Comparison of ENCODE assay signal across 8 mouse cellular contexts in the genomic region with DNA sequence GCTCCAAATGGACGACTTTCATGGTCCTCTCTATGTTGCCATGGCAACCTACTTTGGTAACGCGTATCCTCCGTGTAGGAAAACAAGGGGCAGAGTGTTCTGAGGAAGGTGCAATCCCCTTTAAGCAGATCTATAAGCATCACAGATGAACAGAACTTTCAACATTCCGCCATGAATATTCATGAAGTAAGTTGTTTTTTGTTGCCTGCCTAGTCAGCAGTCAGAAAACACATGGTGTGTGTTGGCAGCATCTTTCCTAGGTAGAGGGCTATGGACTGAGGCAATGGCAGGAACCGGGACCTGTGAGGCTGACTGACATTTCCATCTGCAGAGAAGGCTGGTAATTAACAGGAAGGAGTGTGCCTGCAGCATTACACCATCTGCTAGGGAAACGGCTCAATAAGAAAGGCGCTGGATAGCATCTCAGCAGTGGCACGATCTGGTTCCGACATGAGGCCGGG.
DNase-seq lines count a peak whose midpoint lies in the region.

No protein-coding gene starts in this region.

- no peaks in the 10 kb centered on the region for H3K9me3 ChIP-seq in hindbrain, embryonic 10.5 days

- 55% methylated on average over 11 of the region's 11 CpGs for WGBS in hindbrain, embryonic 10.5 days

- peaks cover 13% of the 10 kb centered on the region for H3K4me1 ChIP-seq in hindbrain, embryonic 10.5 days (replicated peaks)

- H3K27ac ChIP-seq in hindbrain, embryonic 10.5 days: peak overlapping the region; percentile 35; the same call in 1 of the 2 replicates

- peak; percentile 49 for DNase-seq in embryo, embryonic 11 days
- peak; percentile 35 for DNase-seq in hindbrain, embryonic 10.5 days (ENCODE audit: low spot score)
- DNase-seq in left cerebral cortex, postnatal 25 days (ENCODE audit: low spot score in 2 of 2): peak; percentile 66 to 81
- DNase-seq in right cerebral cortex, postnatal 14 days: peak; percentile 33
- no peak for DNase-seq in adrenal gland, postnatal 4 days (ENCODE audit: low spot score in 2 of 2)
- DNase-seq in gastrocnemius, adult 8-10 months (ENCODE audit: low spot score in 2 of 2): no peak
- DNase-seq in heart, postnatal 36 days: no peak
- DNase-seq in urinary bladder, postnatal 4 days (ENCODE audit: low spot score in 2 of 2): no peak

- H3K36me3 ChIP-seq in hindbrain, embryonic 10.5 days: no peaks in the 10 kb centered on the region

- no peaks in the 10 kb centered on the region for H3K27me3 ChIP-seq in hindbrain, embryonic 10.5 days (ENCODE audit: insufficient read depth, poor library complexity, severe bottlenecking)

- intact Hi-C loops in left cerebral cortex, postnatal 25 days (cut with DNase I): no loop called here
- intact Hi-C loops in heart, postnatal 36 days (cut with DNase I): no loop called here

- H3K4me3 ChIP-seq in hindbrain, embryonic 10.5 days: no peak overlapping the region

Comparison
In these comparisons a context has a peak if more than half of its experiments do, and no peak if none do; other contexts are left out.
1. DNase-seq: peak in embryo, embryonic 11 days (single experiment), hindbrain, embryonic 10.5 days (single experiment), left cerebral cortex, postnatal 25 days (2 of 2) and right cerebral cortex, postnatal 14 days (single experiment); none in adrenal gland, postnatal 4 days (0 of 2), gastrocnemius, adult 8-10 months (0 of 2), heart, postnatal 36 days (0 of 2) and urinary bladder, postnatal 4 days (0 of 2).